In the genomic region with DNA sequence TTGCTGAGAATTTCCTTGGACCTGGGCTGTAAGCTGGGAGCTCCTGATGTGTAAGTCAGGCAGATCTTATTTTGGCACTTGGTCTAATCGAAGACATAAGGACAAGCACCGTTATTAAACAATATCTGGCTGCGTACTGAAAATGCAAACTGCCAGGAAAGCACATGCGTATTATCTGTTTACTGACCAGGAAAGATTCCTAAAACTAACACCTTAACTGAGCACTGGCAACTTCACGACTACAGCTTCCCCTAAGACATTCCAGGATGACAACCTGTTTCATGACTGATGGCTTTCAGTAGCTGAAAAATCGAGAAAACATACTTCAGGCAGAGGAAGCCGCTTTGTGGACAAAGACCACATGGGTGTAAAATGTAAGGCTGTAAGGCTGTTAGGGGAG, we compare ENCODE assay signal across 9 mouse cellular contexts. TPM values are rescaled to one million over a fixed set of nuclear protein-coding genes. Genes with fewer than 3 reads are reported as not detected.
DNase-seq lines count a peak whose midpoint lies in the region; ATAC-seq and TF ChIP-seq lines count a peak whose summit lies in the region.
"Had no signal": no experiment of that assay in that cellular context is flagged by ENCODE, and none has a peak within 500 bp of the region (broad histone marks: within the 10 kb centered on the region; RNA-seq: fewer than 3 reads in every experiment).

No protein-coding gene starts in this region.

- no peak for ATAC-seq in kidney, embryonic 16.5 days (ENCODE audit: low FRiP score, low TSS enrichment)
- no peak for ATAC-seq in hindbrain, embryonic 16.5 days
- no peak for ATAC-seq in midbrain, postnatal 0 days (ENCODE audit: low FRiP score)

- peak overlapping the region; percentile 82 for H3K4me2 ChIP-seq in kidney, embryonic 16.5 days (replicated peaks; ENCODE audit: low read depth, low read length)
- peak overlapping the region; percentile 88 for H3K4me2 ChIP-seq in hindbrain, embryonic 16.5 days (ENCODE audit: low read length)
- H3K4me2 ChIP-seq in midbrain, postnatal 0 days (ENCODE audit: low read depth, low read length, poor library complexity, severe bottlenecking): peak overlapping the region; percentile 67

- no peaks in the 10 kb centered on the region for H3K27me3 ChIP-seq in kidney, embryonic 16.5 days (ENCODE audit: insufficient read depth, low read length)
- H3K27me3 ChIP-seq in hindbrain, embryonic 16.5 days (replicated peaks; ENCODE audit: control insufficient read depth, insufficient read depth, low read length): peaks cover 4% of the 10 kb centered on the region; the same call in 1 of the 2 replicates
- H3K27me3 ChIP-seq in midbrain, postnatal 0 days (ENCODE audit: insufficient read depth, low read length): no peaks in the 10 kb centered on the region

- no peak for DNase-seq in kidney, postnatal 10 days
- DNase-seq in midbrain, postnatal 0 days (ENCODE audit: low spot score): no peak
- DNase-seq in embryo, embryonic 10 days (ENCODE audit: low spot score): no peak
- no peak for DNase-seq in thymus, postnatal 4 days
- DNase-seq in adrenal gland, postnatal 25 days: no peak

- WGBS in kidney, embryonic 16.5 days: 34% methylated on average over 7 of the region's 7 CpGs
- WGBS in hindbrain, embryonic 16.5 days: 37% methylated on average over 7 of the region's 7 CpGs
- 37% methylated on average over 7 of the region's 7 CpGs for WGBS in midbrain, postnatal 0 days

- H3K4me3 ChIP-seq in kidney, embryonic 16.5 days (ENCODE audit: low read length): peak overlapping the region; percentile 66
- peak overlapping the region; percentile 93 for H3K4me3 ChIP-seq in cortical plate, adult 2 months (ENCODE audit: insufficient read depth, low read length)
- H3K4me3 ChIP-seq in hindbrain, embryonic 16.5 days (ENCODE audit: low read length): peak overlapping the region; percentile 63
- peak overlapping the region; percentile 84 for H3K4me3 ChIP-seq in midbrain, postnatal 0 days (ENCODE audit: low read depth, low read length)

- H3K36me3 ChIP-seq in kidney, embryonic 16.5 days (ENCODE audit: insufficient read depth, low read length): no peaks in the 10 kb centered on the region
- H3K36me3 ChIP-seq in hindbrain, embryonic 16.5 days (ENCODE audit: control insufficient read depth, insufficient read depth, low read length): no peaks in the 10 kb centered on the region
- H3K36me3 ChIP-seq in midbrain, postnatal 0 days (ENCODE audit: insufficient read depth, low read length): no peaks in the 10 kb centered on the region

- no peak for TF ChIP-seq CTCF in cortical plate, adult 2 months (IDR thresholded peaks at IDR 0.05; ENCODE audit: extremely low read depth, insufficient read depth, low read length)
- no peak for TF ChIP-seq CTCF in midbrain, postnatal 0 days (IDR thresholded peaks at IDR 0.05)

- peak overlapping the region; percentile 95 for H3K27ac ChIP-seq in kidney, embryonic 16.5 days (ENCODE audit: low read length)
- H3K27ac ChIP-seq in cortical plate, adult 2 months (ENCODE audit: insufficient read depth, low read length): peak overlapping the region; percentile 49
- peak overlapping the region; percentile 89 for H3K27ac ChIP-seq in hindbrain, embryonic 16.5 days (ENCODE audit: low read depth, low read length)
- H3K27ac ChIP-seq in midbrain, postnatal 0 days (ENCODE audit: low read depth, low read length): peak overlapping the region; percentile 85

- H3K9ac ChIP-seq in kidney, embryonic 16.5 days (replicated peaks; ENCODE audit: low read length): peak overlapping the region; percentile 83
- peak overlapping the region; percentile 78 for H3K9ac ChIP-seq in hindbrain, embryonic 16.5 days (ENCODE audit: low read depth, low read length)
- peak overlapping the region; percentile 70 for H3K9ac ChIP-seq in midbrain, postnatal 0 days (replicated peaks; ENCODE audit: low read length, poor library complexity, severe bottlenecking)

- peaks cover 17% of the 10 kb centered on the region for H3K4me1 ChIP-seq in kidney, embryonic 16.5 days (ENCODE audit: insufficient read depth, low read length)
- H3K4me1 ChIP-seq in cortical plate, adult 2 months (ENCODE audit: control insufficient read depth, insufficient read depth, low read length): no peaks in the 10 kb centered on the region
- peaks cover 10% of the 10 kb centered on the region for H3K4me1 ChIP-seq in hindbrain, embryonic 16.5 days (ENCODE audit: control insufficient read depth, insufficient read depth, low read depth, low read length)
- H3K4me1 ChIP-seq in midbrain, postnatal 0 days (ENCODE audit: insufficient read depth, low read length): no peaks in the 10 kb centered on the region; the same call in 1 of the 2 replicates

- TF ChIP-seq POLR2A in cortical plate, adult 2 months (IDR thresholded peaks at IDR 0.05; ENCODE audit: extremely low read depth, insufficient read depth, low read length): no peak

- no peaks in the 10 kb centered on the region for H3K9me3 ChIP-seq in kidney, embryonic 16.5 days (ENCODE audit: low read length)
- H3K9me3 ChIP-seq in hindbrain, embryonic 16.5 days (ENCODE audit: control insufficient read depth, low read length): no peaks in the 10 kb centered on the region
- no peaks in the 10 kb centered on the region for H3K9me3 ChIP-seq in midbrain, postnatal 0 days (ENCODE audit: low read length)

RNA-seq across cellular contexts. Expression of a gene that starts 0.7 kb away (rescaled TPM):
- polyA plus RNA-seq in kidney, embryonic 16.5 days (2015; fragmentation: Nextera tagmentation; extraction: Ambion mirVana): 420 and 457 TPM in 2 replicates
- 61.8 and 67.4 TPM in 2 replicates for polyA plus RNA-seq in cortical plate, adult 2 months (2012; rRNA removed)
- polyA plus RNA-seq in hindbrain, embryonic 16.5 days (2015; fragmentation: Nextera tagmentation; extraction: Ambion mirVana): 166 and 187 TPM in 2 replicates
- 124 and 142 TPM in 2 replicates for total RNA-seq in midbrain, postnatal 0 days (2014; rRNA removed)
- polyA plus RNA-seq in midbrain, postnatal 0 days (2015; fragmentation: Nextera tagmentation; extraction: Ambion mirVana): 124 and 131 TPM in 2 replicates
- total RNA-seq in adrenal gland, postnatal 25 days (2021): 126 and 127 TPM in 2 replicates

RNA-seq across cellular contexts. Expression of a gene that starts 28.2 kb away (rescaled TPM):
- 0.12 and 0.26 TPM in 2 replicates for polyA plus RNA-seq in kidney, embryonic 16.5 days (2015; fragmentation: Nextera tagmentation; extraction: Ambion mirVana)
- polyA plus RNA-seq in cortical plate, adult 2 months (2012; rRNA removed): not detected in 2 replicates
- polyA plus RNA-seq in hindbrain, embryonic 16.5 days (2015; fragmentation: Nextera tagmentation; extraction: Ambion mirVana): not detected in 2 replicates
- not detected in 2 replicates for total RNA-seq in midbrain, postnatal 0 days (2014; rRNA removed)
- not detected in 2 replicates for polyA plus RNA-seq in midbrain, postnatal 0 days (2015; fragmentation: Nextera tagmentation; extraction: Ambion mirVana)
- not detected in 2 replicates for total RNA-seq in adrenal gland, postnatal 25 days (2021)
- total RNA-seq: layer of hippocampus, postnatal 36 days had no signal

RNA-seq across cellular contexts. Expression of a gene that starts 41.1 kb away (rescaled TPM):
- polyA plus RNA-seq in kidney, embryonic 16.5 days (2015; fragmentation: Nextera tagmentation; extraction: Ambion mirVana): 0.44 and 0.79 TPM in 2 replicates
- 0.19 and 0.42 TPM in 2 replicates for polyA plus RNA-seq in cortical plate, adult 2 months (2012; rRNA removed)
- polyA plus RNA-seq in hindbrain, embryonic 16.5 days (2015; fragmentation: Nextera tagmentation; extraction: Ambion mirVana): 0.43 and 0.46 TPM in 2 replicates
- 0.11 and 0.14 TPM in 2 replicates for total RNA-seq in midbrain, postnatal 0 days (2014; rRNA removed)
- polyA plus RNA-seq in midbrain, postnatal 0 days (2015; fragmentation: Nextera tagmentation; extraction: Ambion mirVana): 0.15 and 0.56 TPM in 2 replicates
- 0.12 TPM in 1 of 2 replicates, not detected in the other for total RNA-seq in adrenal gland, postnatal 25 days (2021)
- total RNA-seq: layer of hippocampus, postnatal 36 days had no signal

RNA-seq across cellular contexts. Expression of a gene that starts 48.9 kb away (rescaled TPM):
- polyA plus RNA-seq in kidney, embryonic 16.5 days (2015; fragmentation: Nextera tagmentation; extraction: Ambion mirVana): 20.2 and 23.3 TPM in 2 replicates
- 148 and 150 TPM in 2 replicates for polyA plus RNA-seq in cortical plate, adult 2 months (2012; rRNA removed)
- polyA plus RNA-seq in hindbrain, embryonic 16.5 days (2015; fragmentation: Nextera tagmentation; extraction: Ambion mirVana): 54.8 and 58.3 TPM in 2 replicates
- 54.4 and 77.6 TPM in 2 replicates for total RNA-seq in midbrain, postnatal 0 days (2014; rRNA removed)
- polyA plus RNA-seq in midbrain, postnatal 0 days (2015; fragmentation: Nextera tagmentation; extraction: Ambion mirVana): 50.8 and 51.9 TPM in 2 replicates
- total RNA-seq in adrenal gland, postnatal 25 days (2021): 3.6 and 4.7 TPM in 2 replicates
